Mouse (Mus musculus): Measurements from ENCODE around the gene Kcnb1. TPM values are rescaled to one million over a fixed set of nuclear protein-coding genes. Genes with fewer than 3 reads are reported as not detected.

Kcnb1 gene
- polyA plus RNA-seq, 1 experiment: 1.4 TPM

GRCm38 (mm10) chr2:167048223-167048622, 141.7 kb downstream of the Kcnb1 start:
- no peak for TF ChIP-seq EP300 (IDR thresholded peaks at IDR 0.05; ENCODE audit: insufficient read depth, low read depth, low read length)
- TF ChIP-seq POLR2A (IDR thresholded peaks at IDR 0.05; ENCODE audit: insufficient read depth, low read length): no peak
- no peak for TF ChIP-seq CTCF (IDR thresholded peaks at IDR 0.05; ENCODE audit: low read depth, low read length)
- Histone ChIP-seq H3K9ac (ENCODE audit: low read depth, poor library complexity, severe bottlenecking) (peak overlapping the region; percentile 20; the same call in 1 of the 2 replicates), H3K27me3 (ENCODE audit: control insufficient read depth, insufficient read depth, low read length, poor library complexity, severe bottlenecking) (no peaks in the 10 kb centered on the region), H3K9me3 (replicated peaks; ENCODE audit: control insufficient read depth, insufficient read depth, low read length, poor library complexity, severe bottlenecking) (no peaks in the 10 kb centered on the region), H3K27ac (ENCODE audit: insufficient read depth, low read length) (no peak overlapping the region; the same call in 1 of the 2 replicates), H3K36me3 (ENCODE audit: control insufficient read depth, insufficient read depth, low read length, poor library complexity, severe bottlenecking) (peaks cover 12% of the 10 kb centered on the region), H3K4me3 (ENCODE audit: low read depth, low read length) (peak overlapping the region; percentile 38), H3K4me1 (ENCODE audit: control insufficient read depth, insufficient read depth, low read length) (peaks cover 2% of the 10 kb centered on the region)

Other genes starting within 250 kb of the Kcnb1 start
- gene Stau1, start 193.9 kb downstream of the Kcnb1 start, polyA plus RNA-seq (2011; ENCODE audit: insufficient read depth, insufficient read length, low read depth, missing spikeins): 50.1 and 55.4 TPM in 2 replicates
- gene Ddx27, start 175.0 kb downstream of the Kcnb1 start, polyA plus RNA-seq (2011; ENCODE audit: insufficient read depth, insufficient read length, low read depth, missing spikeins): 72.1 and 75.7 TPM in 2 replicates
- 11.4 and 12.1 TPM in 2 replicates for gene Znfx1, start 127.1 kb downstream of the Kcnb1 start, polyA plus RNA-seq (2011; ENCODE audit: insufficient read depth, insufficient read length, low read depth, missing spikeins)
- 6.8 and 11.0 TPM in 2 replicates for gene Ptgis, start 50.4 kb upstream of the Kcnb1 start, polyA plus RNA-seq (2011; ENCODE audit: insufficient read depth, insufficient read length, low read depth, missing spikeins)
- gene B4galt5, start 159.0 kb upstream of the Kcnb1 start, polyA plus RNA-seq (2011; ENCODE audit: insufficient read depth, insufficient read length, low read depth, missing spikeins): 23.9 and 30.5 TPM in 2 replicates
- 44.8 and 49.1 TPM in 2 replicates for gene Slc9a8, start 231.6 kb upstream of the Kcnb1 start, polyA plus RNA-seq (2011; ENCODE audit: insufficient read depth, insufficient read length, low read depth, missing spikeins)

All from ES-Bruce4 (cell line).